Mouse (Mus musculus): ENCODE measurements at regions not wholly inside any gene's neighbourhood (a gene's known extent, or its start where the extent isn't known, plus 50 kb on each side); places are given as distances from the start of the nearest gene placed in this dataset.

GRCm38 (mm10) chr4:131270192-131270591 lies 326.0 kb downstream of the Matn1 start:
- DNase-seq (ENCODE audit: low read depth, low spot score): no peak

- DNase-seq (ENCODE audit: low read depth, low spot score): no peak
Observed at GRCm38 (mm10) chr4:131272060-131272459, 327.9 kb downstream of the Matn1 start.

GRCm38 (mm10) chr4:131293560-131293959 lies 349.4 kb downstream of the Matn1 start:
- DNase-seq (ENCODE audit: low read depth, low spot score): no peak

DNA sequence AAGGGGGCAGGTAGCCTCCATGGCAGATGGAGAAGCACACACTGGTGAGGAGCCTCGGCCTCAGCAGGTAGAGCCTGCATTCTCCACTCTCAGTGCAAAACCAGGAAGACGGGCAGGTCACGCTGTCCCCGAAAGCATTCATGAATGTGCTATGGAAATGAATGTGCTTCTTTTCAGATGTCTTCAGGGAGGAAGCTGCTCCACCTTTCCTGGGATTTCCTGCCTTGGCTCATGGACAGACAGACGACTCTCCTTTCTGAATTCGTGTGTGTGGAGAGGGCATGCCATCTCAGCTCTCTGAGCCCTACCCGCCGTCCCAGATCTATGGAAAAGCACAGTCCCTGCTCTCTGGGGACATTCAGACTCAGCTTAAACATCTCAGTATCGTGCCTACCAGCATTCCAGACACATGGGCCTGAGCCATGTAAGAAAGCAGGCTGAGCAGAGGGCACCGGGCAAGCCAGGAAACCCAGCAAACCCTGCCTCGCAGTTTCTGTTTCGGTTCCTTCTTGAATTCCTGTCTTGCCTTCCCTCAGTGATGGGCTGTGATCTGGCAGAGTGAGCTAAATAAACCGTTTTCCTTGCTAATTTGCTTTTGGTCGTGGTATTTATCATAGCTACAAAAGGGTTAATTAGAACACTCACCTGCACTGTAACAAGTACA lies 354.0 kb downstream of the Matn1 start:
- no peak for DNase-seq (ENCODE audit: low read depth, low spot score)

- DNase-seq (ENCODE audit: low read depth, low spot score): no peak
Observed at GRCm38 (mm10) chr4:131303936-131304335, 359.8 kb downstream of the Matn1 start.

DNA sequence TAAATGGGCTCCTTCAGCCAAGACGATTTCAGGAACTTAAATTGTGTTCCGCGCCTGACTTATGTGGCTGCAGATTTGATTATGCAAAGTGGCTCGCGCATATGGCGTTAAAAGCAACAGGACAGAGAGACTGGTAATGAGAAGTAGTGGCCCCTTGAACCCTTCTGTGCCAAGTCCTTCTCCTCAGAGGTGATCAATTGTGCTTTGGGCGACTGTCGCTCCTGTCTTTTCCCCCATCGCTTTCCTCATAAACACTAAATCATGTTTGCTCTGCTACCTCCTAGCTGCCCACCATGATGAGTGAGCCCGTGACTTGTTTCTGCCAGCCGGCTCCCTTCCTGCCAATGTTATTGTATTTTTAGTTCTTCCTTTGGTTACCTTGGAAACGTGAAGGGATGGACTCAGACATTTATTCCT lies 360.2 kb downstream of the Matn1 start:
- no peak for DNase-seq (ENCODE audit: low read depth, low spot score)

- DNase-seq (ENCODE audit: low read depth, low spot score): no peak
Observed at GRCm38 (mm10) chr4:131314231-131314630, 370.0 kb downstream of the Matn1 start.

DNA sequence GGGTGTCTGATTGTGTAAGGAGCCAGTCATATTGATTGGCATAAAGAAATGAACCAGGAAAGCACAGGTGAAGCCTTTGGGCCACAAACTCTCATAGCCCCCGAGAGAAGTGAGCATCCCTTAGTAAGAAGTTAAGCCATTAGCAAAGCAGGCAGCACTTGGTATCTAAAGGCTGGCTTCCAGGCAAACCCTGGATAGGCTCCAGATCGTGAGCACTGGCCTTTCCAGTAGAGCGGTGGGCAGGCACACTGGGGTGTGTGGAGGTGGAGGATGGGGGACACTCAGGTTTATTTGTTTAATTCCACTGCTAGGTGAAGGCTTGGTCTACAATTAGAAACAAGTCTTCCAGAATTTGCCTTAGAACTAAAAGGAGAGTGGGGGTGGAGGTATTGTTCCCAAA lies 371.9 kb downstream of the Matn1 start:
- DNase-seq (ENCODE audit: low read depth, low spot score): no peak

GRCm38 (mm10) chr4:131322323-131322722 lies 378.1 kb downstream of the Matn1 start:
- no peak for DNase-seq (ENCODE audit: low read depth, low spot score)

DNA sequence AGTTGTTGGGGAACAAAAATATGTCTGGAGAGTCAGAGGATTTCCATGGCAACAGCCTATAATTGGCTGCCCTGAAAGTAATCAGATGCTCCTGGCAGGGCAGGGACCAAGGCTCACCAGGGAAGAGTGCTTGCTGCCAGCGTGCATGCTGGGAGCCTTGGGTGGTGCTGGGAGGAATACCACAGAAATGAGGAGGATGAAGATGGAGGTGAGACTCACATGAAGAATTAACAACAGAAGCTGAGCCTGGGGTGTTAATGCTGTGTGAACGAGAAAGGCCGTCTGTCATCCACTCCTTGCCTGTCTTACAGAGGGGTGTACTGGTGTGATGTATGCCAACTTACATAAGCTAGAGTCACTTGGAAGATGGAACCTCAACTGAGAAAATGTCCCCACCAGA lies 380.3 kb downstream of the Matn1 start:
- no peak for DNase-seq (ENCODE audit: low read depth, low spot score)

DNA sequence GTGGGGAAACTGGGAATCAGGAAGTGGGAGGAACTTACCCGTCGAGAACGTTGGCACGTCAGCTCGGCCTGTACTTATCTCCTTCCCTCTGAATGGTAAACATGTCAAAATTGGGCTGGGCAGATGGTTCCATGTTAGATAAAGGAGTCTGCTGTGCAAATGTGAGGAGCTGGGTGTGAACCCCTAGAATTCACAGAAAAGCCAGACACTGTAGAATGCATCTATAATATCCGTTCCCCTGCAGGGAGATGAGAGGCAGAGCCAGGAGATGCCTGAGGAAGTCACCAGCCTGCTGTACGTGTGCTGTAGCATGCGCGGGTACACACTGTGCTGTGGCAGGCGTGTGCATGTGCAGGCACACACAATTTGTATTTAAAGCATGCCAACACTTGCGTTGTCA lies 381.0 kb downstream of the Matn1 start:
- no peak for DNase-seq (ENCODE audit: low read depth, low spot score)

DNA sequence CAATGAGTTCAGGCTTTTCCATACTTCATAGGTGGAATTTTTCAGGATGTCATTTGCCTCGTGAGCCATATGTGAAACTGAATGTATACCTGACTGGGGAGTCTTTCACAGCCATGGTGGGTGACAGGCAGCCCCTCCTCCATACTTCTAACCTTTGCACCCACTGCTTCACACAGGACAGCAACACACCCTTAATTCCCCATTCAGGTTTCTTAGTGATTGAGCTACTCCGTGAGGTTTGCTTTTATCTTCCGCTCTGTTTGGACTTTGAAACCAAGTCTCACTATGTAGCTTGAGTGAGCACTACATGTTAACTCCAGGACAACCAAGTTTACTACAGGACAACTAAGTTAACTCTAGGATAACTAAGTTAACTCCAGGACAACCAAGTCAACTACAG lies 381.4 kb downstream of the Matn1 start:
- no peak for DNase-seq (ENCODE audit: low read depth, low spot score)

GRCm38 (mm10) chr4:131329398-131329797 lies 385.2 kb downstream of the Matn1 start:
- DNase-seq (ENCODE audit: low read depth, low spot score): no peak

GRCm38 (mm10) chr4:131331646-131332045 lies 387.5 kb downstream of the Matn1 start:
- no peak for DNase-seq (ENCODE audit: low read depth, low spot score)

DNA sequence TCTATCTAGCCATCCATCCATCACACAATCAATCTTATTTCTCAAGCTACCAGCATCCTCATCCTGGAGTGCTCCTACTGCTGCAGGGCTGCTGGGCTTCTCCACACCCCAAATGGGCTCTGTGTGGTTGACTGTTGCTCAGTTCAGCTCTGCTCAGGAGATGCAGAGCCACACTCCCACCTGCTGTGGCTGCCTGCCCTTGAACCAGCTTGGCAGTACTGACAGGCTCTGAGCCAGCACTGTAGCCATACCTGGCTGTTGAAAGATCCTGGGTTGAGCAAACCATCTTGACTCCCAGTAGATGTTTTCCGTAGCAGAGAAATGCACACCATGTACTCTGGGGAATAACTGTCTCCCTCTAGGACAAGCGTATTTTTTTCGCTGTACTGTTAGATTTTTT lies 392.6 kb downstream of the Matn1 start:
- DNase-seq (ENCODE audit: low read depth, low spot score): no peak

DNA sequence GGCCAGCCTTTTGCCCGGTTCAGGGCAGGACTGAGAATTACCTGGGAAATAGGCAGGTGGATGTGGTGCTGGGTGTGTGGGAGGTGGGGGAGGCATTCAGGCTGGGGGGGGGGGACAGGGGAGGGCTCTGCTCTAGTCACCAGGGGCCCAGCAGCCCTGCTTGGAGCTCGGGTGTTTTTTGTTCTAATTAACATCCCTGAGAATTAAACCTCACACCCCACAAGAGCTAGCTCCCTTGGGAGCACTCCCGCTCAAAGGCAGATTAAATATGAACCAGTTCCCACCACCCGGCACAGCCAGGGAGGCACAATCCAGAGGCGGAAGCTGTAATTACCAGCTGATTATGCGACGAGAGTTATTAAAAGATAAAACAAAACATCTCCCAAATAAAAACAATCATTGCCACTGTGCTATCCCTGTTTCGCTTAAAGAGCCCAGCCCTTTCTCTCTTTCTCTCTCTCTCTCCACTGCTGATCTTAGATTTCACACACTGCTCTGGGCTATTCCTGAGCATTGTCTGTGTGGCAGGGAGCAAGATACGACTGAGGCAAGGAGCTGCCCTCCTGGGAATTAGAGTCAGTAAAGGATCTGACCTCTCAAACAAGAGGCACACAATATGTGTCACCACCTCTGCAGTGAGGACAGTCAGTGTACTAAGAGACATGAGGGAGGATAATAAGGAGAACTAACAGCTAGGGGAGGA lies 397.0 kb downstream of the Matn1 start:
- no peak for DNase-seq (ENCODE audit: low read depth, low spot score)

DNA sequence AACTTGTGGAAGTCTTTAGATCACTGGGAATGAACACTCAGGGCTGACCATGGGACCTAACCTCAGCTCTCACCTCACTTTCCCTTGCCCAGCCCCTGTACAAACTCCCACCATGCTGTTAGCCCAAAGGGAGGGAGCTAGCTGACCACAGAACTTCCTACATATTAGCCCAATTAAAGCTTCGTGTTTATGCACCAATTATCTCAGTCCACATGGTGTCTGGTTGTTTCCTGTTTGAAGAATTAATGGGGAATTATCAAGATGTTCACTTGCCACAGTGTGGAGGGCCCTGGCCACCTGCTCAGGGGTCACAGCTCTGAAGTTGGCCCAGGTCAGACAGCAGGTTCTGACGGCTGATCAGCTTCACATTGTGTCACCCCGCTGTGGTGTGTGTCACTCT lies 402.5 kb downstream of the Matn1 start:
- no peak for DNase-seq (ENCODE audit: low read depth, low spot score)

DNA sequence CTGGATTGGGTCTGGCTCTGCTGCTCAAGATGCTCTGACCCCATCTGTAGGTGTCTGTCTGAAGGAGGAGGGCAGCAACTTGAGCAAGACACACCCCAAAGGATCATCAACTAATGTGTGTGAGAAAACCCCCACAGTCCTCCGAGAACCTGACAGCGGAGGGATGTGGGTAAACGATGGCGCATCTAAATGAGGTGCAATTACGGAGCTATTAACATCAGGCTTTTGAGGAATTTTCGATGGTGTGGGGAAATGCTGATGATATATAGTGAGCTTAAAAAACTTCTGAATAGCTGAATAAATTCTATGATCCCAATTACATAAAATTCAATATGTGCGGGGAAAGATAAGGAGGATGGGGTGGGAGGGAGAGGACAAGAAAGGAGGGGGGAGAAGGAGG lies 406.1 kb downstream of the Matn1 start:
- no peak for DNase-seq (ENCODE audit: low read depth, low spot score)

- no peak for DNase-seq (ENCODE audit: low read depth, low spot score)
Observed at GRCm38 (mm10) chr4:131354908-131355307, 410.7 kb downstream of the Matn1 start.

- no peak for DNase-seq (ENCODE audit: low read depth, low spot score)
Observed at GRCm38 (mm10) chr4:131355526-131355991, 411.4 kb downstream of the Matn1 start.

DNA sequence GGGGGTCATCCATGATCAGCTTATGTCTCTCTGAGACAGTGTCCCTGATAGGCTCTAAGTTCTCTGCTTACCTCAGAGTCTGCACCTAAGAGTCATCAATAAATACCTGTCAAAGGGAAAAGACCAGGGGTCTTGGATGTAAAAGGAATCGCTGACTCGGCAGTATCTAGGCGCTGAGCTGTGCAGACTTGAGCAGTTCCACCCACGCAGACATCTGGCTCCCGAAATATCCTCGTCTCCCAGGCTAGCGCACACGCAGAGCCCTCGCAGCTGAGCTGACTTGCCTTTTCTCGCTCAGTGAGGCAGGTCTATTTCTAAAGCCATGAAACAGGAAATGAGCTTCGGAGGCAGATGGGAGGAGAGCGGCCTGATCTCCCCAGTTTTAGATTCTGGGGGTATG lies 412.1 kb downstream of the Matn1 start:
- no peak for DNase-seq (ENCODE audit: low read depth, low spot score)

- no peak for DNase-seq (ENCODE audit: low read depth, low spot score)
Observed at GRCm38 (mm10) chr4:131363030-131363429, 418.8 kb downstream of the Matn1 start.

DNA sequence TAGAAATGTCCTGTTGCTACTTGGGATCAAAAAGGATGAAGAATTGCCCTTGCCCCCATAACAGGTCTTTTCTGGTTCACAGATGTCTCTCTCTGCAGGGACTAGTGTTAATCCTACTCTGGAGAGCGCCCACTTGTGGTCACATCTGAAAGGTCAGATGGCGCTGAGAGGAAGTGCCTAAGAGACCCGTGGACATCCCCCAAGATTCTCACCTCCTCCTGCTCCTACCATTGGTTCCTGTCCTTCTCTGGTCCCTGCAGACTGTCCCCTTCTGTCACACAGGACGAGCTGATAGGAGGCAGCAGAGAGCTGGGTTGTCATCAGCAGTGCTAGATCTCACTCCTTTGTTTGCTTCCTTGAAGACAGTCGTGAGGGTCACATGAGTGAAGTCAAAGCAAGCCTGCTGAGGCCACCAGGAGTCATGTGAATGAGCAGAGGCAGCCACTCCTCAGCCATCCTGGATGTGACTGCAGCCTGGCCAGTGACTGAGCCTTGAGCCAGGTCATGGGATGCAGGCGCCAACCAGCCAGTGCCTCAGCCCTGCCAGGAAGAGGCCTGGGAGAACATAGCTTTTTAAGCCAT lies 420.6 kb downstream of the Matn1 start:
- DNase-seq (ENCODE audit: low read depth, low spot score): no peak
